Mouse (Mus musculus): ENCODE data around the gene Hoxd1. TPM values are rescaled to one million over a fixed set of nuclear protein-coding genes. Genes with fewer than 3 reads are reported as not detected.

Gene Hoxd1
- total and polyA plus RNA-seq, 2 experiments from 2014 or later: not detected

- no peak overlapping the region for H3K9ac ChIP-seq (replicated peaks; ENCODE audit: low read depth, low read length)
- H3K4me1 ChIP-seq (ENCODE audit: control insufficient read depth, insufficient read depth): no peaks in the 10 kb centered on the region
- no peak overlapping the region for H3K27ac ChIP-seq (ENCODE audit: low read depth)
- H3K4me3 ChIP-seq (ENCODE audit: low read depth, low read length): no peak overlapping the region
- no peak overlapping the region for H3K4me2 ChIP-seq (ENCODE audit: low read depth, low read length)
- ATAC-seq (ENCODE audit: insufficient read depth, low read depth): no peak
- TF ChIP-seq CTCF (IDR thresholded peaks at IDR 0.05; ENCODE audit: low read depth): no peak
- TF ChIP-seq EP300 (IDR thresholded peaks at IDR 0.05; ENCODE audit: low read depth): no peak
- no peaks in the 10 kb centered on the region for H3K27me3 ChIP-seq (ENCODE audit: control insufficient read depth, insufficient read depth, low read length)
- 29% methylated on average over 7 of the region's 7 CpGs for WGBS
- no peaks in the 10 kb centered on the region for H3K36me3 ChIP-seq (replicated peaks; ENCODE audit: control insufficient read depth, insufficient read depth, low read length)
- DNase-seq (ENCODE audit: low spot score): peak; percentile 41
- H3K9me3 ChIP-seq (replicated peaks; ENCODE audit: control insufficient read depth, low read length): no peaks in the 10 kb centered on the region
These were observed 32.8 kb downstream of the Hoxd1 start for GRCm38 (mm10) chr2:74795531-74795930.

- Histone ChIP-seq H3K9me3 (replicated peaks; ENCODE audit: control insufficient read depth, low read length) (no peaks in the 10 kb centered on the region), H3K4me1 (ENCODE audit: control insufficient read depth, insufficient read depth) (no peaks in the 10 kb centered on the region), H3K36me3 (replicated peaks; ENCODE audit: control insufficient read depth, insufficient read depth, low read length) (no peaks in the 10 kb centered on the region), H3K27ac (ENCODE audit: low read depth) (no peak overlapping the region), H3K4me2 (ENCODE audit: low read depth, low read length) (no peak overlapping the region), H3K27me3 (ENCODE audit: control insufficient read depth, insufficient read depth, low read length) (no peaks in the 10 kb centered on the region), H3K4me3 (ENCODE audit: low read depth, low read length) (no peak overlapping the region), H3K9ac (replicated peaks; ENCODE audit: low read depth, low read length) (no peak overlapping the region)
- ATAC-seq (ENCODE audit: insufficient read depth, low read depth) (no peak), DNase-seq (ENCODE audit: low spot score) (no peak)
- 68% methylated on average over 5 of the region's 5 CpGs for WGBS
- TF ChIP-seq EP300 (IDR thresholded peaks at IDR 0.05; ENCODE audit: low read depth) (no peak), CTCF (IDR thresholded peaks at IDR 0.05; ENCODE audit: low read depth) (no peak)
These were observed 45.7 kb downstream of the Hoxd1 start for GRCm38 (mm10) chr2:74808431-74808830.

MicroRNAs within 50 kb of the gene (microRNA counts, 519-probe panel; counts per million panel counts)
- 2,187 counts per million, percentile 21 among the panel's probes with 10 or more counts for microRNA mmu-miR-10b

Small RNA genes within 50 kb of the gene (microRNA-seq; reads per million reads assigned to microRNA genes)
- 1,406 reads per million, percentile 83 among the genes with 10 or more reads in this experiment for gene Mir10b

Other genes starting within 250 kb of the Hoxd1 start
- gene Lnpk, start 183.5 kb upstream of the Hoxd1 start, total RNA-seq (2014; rRNA removed; ENCODE audit: low replicate concordance): 9.0 and 13.9 TPM in 2 replicates
- gene Lnpk, start 183.5 kb upstream of the Hoxd1 start, polyA plus RNA-seq (2015; fragmentation: Nextera tagmentation; extraction: Ambion mirVana): 12.3 and 12.6 TPM in 2 replicates
- gene Evx2, start 103.4 kb upstream of the Hoxd1 start, total RNA-seq (2014; rRNA removed; ENCODE audit: low replicate concordance): not detected in 2 replicates
- gene Evx2, start 103.4 kb upstream of the Hoxd1 start, polyA plus RNA-seq (2015; fragmentation: Nextera tagmentation; extraction: Ambion mirVana): not detected in 2 replicates
- not detected in 2 replicates for gene Hoxd13, start 94.7 kb upstream of the Hoxd1 start, total RNA-seq (2014; rRNA removed; ENCODE audit: low replicate concordance)
- not detected in 2 replicates for gene Hoxd13, start 94.7 kb upstream of the Hoxd1 start, polyA plus RNA-seq (2015; fragmentation: Nextera tagmentation; extraction: Ambion mirVana)
- not detected in 2 replicates for gene Hoxd12, start 88.0 kb upstream of the Hoxd1 start, total RNA-seq (2014; rRNA removed; ENCODE audit: low replicate concordance)
- not detected in 2 replicates for gene Hoxd12, start 88.0 kb upstream of the Hoxd1 start, polyA plus RNA-seq (2015; fragmentation: Nextera tagmentation; extraction: Ambion mirVana)
- gene Hoxd11, start 83.4 kb upstream of the Hoxd1 start, total RNA-seq (2014; rRNA removed; ENCODE audit: low replicate concordance): 0.11 TPM in 1 of 2 replicates, not detected in the other
- not detected in 2 replicates for gene Hoxd11, start 83.4 kb upstream of the Hoxd1 start, polyA plus RNA-seq (2015; fragmentation: Nextera tagmentation; extraction: Ambion mirVana)
- not detected in 2 replicates for gene Hoxd10, start 71.1 kb upstream of the Hoxd1 start, total RNA-seq (2014; rRNA removed; ENCODE audit: low replicate concordance)
- 0.08 TPM in 1 of 2 replicates, not detected in the other for gene Hoxd10, start 71.1 kb upstream of the Hoxd1 start, polyA plus RNA-seq (2015; fragmentation: Nextera tagmentation; extraction: Ambion mirVana)
- 0.84 TPM in 1 of 2 replicates, not detected in the other for gene Hoxd9, start 65.3 kb upstream of the Hoxd1 start, total RNA-seq (2014; rRNA removed; ENCODE audit: low replicate concordance)
- gene Hoxd9, start 65.3 kb upstream of the Hoxd1 start, polyA plus RNA-seq (2015; fragmentation: Nextera tagmentation; extraction: Ambion mirVana): 0.08 and 0.12 TPM in 2 replicates
- gene Hoxd8, start 58.4 kb upstream of the Hoxd1 start, total RNA-seq (2014; rRNA removed; ENCODE audit: low replicate concordance): 1.5 TPM in 1 of 2 replicates, not detected in the other
- 0.23 and 0.26 TPM in 2 replicates for gene Hoxd8, start 58.4 kb upstream of the Hoxd1 start, polyA plus RNA-seq (2015; fragmentation: Nextera tagmentation; extraction: Ambion mirVana)
- gene Hoxd3, start 51.1 kb upstream of the Hoxd1 start, total RNA-seq (2014; rRNA removed; ENCODE audit: low replicate concordance): not detected in 2 replicates
- 0.04 TPM in 1 of 2 replicates, not detected in the other for gene Hoxd3, start 51.1 kb upstream of the Hoxd1 start, polyA plus RNA-seq (2015; fragmentation: Nextera tagmentation; extraction: Ambion mirVana)
- gene Hoxd4, start 51.1 kb upstream of the Hoxd1 start, total RNA-seq (2014; rRNA removed; ENCODE audit: low replicate concordance): 0.19 TPM in 1 of 2 replicates, not detected in the other
- gene Hoxd4, start 51.1 kb upstream of the Hoxd1 start, polyA plus RNA-seq (2015; fragmentation: Nextera tagmentation; extraction: Ambion mirVana): 0.05 and 0.11 TPM in 2 replicates
- 1.6 TPM in 1 of 2 replicates, not detected in the other for gene Gm28230, start 36.3 kb upstream of the Hoxd1 start, total RNA-seq (2014; rRNA removed; ENCODE audit: low replicate concordance)
- not detected in 2 replicates for gene Gm28230, start 36.3 kb upstream of the Hoxd1 start, polyA plus RNA-seq (2015; fragmentation: Nextera tagmentation; extraction: Ambion mirVana)
- 154 and 163 TPM in 2 replicates for gene Mtx2, start 62.8 kb downstream of the Hoxd1 start, total RNA-seq (2014; rRNA removed; ENCODE audit: low replicate concordance)
- 189 and 198 TPM in 2 replicates for gene Mtx2, start 62.8 kb downstream of the Hoxd1 start, polyA plus RNA-seq (2015; fragmentation: Nextera tagmentation; extraction: Ambion mirVana)